Mouse (Mus musculus) spleen, embryonic (tissue): ENCODE results near the gene Arfip2.

Experiments used
- CTCF ChIA-PET: fragments of 350-600 bp; sonication (Branson Sonifier 250); formaldehyde crosslinking; loops from one replicate; lab custom pipeline; 2022; lab: Charles Lee

Arfip2 gene

DNA sequence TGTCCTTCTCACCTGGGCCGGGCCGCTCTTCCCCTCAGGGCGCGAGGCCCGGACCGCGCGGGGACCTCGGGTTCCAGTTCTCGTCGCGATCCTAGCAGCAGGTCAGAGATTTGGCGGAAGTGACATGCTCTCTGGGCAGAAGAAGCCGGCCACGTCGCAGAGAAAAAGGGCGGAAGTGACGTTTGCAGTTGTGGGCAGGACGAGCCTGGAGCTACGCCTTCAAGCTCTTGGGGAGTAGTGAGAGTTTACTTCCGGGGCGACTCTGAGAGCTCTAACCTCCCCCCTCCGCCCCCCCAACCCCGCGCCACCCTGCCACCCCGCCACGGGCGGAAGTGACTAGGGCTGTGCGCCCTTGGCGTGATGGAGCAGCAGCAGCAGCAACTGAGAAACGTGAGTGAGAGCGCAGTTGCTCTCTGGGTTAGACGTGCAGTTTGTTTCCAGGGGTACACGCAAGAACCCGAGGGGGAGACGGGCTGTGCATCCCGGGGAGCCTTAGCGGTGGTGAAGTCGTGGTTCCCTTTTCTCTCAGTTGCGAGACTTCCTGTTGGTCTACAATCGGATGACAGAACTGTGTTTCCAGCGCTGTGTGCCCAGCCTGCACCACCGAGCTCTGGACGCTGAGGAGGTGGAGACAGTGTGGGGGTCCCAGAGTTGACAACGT is at the start of gene Arfip2, which contains the start of gene Gm45799:
Gene Arfip2 (minus strand): TSS at position 184 of the 661 bp plus-strand sequence.
Gene Gm45799 (plus strand): TSS at position 320 of the 661 bp plus-strand sequence.
- CTCF ChIA-PET, result no interaction called here

DNA sequence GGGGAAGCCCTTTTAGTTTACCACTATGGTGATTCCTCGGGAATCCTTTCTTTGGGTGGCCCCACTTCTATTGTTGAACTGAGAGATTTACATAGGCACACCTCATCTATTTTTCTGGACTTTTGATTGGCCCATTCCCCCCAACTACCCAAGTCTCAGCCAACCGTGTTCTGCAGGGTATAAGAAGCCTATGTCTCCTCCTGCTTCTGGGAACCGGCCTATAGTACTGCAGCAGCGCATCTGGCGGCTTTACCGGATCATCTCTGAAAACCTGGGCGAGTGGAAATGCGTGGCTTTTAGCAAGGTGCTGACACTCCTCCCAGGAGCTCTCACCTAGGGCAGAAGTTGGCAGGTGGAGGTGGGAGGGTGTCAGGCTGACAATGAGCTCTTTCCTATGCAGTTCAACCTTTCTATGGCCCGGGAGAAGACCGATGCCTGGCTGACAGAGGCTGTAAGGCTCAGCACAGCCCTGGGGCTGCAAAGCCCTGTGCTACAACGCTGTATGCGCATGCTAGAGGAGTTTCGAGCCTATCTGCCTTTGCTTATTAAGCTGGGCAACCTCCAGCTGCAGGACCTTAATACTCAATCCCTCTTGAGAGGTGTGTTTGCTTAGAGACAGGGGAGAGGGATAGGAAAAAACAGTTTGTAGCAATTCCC is 45.5 kb upstream of the Arfip2 start:
- CTCF ChIA-PET, result no interaction called here

DNA sequence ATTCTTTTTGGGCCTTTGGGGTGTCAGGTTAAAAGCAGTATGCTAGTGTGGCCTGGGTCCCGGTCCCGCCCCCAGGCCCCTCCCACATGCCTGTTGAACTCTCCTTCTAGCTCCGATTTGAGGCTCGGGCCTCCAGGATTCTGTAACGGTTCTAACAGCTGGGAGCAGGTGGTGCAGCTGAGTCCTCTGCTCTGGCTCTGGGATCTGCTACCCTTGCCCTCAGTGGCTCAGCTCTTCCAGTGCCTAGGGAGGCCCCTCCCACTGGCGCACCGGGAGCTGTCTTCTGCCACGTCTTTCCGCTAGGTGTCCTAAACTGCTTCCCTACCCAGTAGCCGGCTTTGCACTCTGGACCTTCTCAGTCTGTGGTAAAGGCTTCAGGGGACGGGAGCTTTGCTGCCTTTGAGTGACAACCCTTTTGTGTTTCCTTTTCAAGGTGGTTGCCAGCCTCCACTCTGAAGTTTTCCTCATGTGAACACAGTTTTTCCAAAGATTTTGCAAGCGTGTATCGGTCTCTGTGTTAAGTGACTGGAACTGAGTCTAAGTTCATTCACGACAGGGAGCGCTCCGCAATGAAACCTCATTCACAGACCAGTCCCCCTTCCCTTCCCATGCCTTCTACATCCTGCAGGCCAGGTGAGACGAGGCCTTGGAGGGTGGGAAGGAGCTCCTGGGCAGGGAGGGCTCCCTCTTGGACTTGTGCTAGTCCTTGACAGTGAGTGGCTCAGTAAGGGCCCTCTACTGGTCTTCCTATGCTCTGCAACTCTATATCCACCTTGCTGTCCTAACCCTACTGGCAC is 10.6 kb upstream of the Arfip2 start, which contains the start of gene Dnhd1:
Gene Dnhd1 (plus strand): TSS at position 189 of the 797 bp plus-strand sequence.
- CTCF ChIA-PET, result interaction anchor here (0.6 to 1.4 kb wide), 4 partner anchors 10 to 160 kb away, joined by 3 read pairs; partner anchors contain the start of gene Mrpl17

DNA sequence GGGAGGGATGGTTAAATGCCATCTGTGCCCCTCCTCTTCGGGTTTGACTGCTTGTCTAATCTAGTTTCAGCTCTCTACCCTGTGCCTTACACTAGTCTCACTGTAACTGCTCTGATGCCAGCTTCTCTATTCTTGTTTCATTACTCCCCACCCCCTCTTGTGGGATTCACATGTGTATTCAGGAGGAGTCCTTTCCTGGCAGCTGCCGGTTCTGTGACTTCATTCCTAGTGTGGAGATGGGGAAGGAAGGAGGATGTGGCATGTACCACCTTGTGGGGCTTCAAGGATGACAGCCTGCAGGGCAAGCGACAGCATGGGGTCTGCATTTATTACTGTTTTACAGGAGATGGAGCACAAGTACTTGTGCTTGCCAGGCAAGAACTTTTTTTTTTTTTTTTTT is 1.7 kb upstream of the Arfip2 start:
- CTCF ChIA-PET, result interaction anchor here (0.7 to 1.2 kb wide), 3 partner anchors 8 to 143 kb away, joined by 3 to 12 read pairs (median 4); no protein-coding TSS in a partner anchor

DNA sequence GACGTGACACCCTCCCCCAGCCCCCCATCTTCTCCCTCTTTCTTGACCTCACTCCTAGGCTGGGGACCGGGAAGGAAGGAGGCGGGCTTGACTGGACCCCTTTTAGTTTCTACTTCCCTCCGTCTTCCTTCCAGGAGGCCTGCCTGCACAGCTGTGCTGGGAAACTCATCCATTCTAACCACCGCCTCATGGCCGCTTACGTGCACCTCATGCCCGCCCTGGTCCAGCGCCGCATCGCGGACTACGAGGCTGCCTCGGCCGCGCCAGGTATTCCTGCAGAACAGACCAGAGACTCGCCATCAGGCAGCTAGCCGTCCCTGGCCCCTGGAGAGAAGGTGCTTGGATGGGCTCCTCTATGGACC is 659 bp upstream of the Arfip2 start:
- CTCF ChIA-PET, result interaction anchor here (0.7 kb wide), 1 partner anchor 10 kb away, joined by 3 read pairs; the partner anchor contains the start of gene Dnhd1

DNA sequence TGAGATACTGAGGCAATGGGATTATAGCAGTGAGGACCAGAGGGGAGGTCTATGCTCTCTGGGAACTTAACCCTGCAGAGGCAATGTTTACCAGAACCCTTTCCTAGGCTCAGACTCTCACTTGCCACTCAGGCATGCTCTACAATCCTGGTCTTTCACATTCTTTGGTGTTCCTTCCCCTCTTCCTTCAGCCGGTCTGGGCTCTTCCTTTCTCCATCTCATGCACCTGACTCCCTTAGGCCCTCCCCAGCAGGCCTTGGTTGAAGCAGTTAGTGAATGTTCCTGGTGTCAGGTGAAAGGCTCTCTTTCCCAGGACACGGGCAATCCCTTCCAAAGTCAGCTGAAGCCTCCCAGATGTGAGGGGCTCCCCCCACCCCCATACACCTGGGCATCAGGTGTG is 460 bp downstream of the Arfip2 start, which contains the start of gene Timm10b:
Gene Timm10b (plus strand): TSS at position 301 of the 400 bp plus-strand sequence.
- CTCF ChIA-PET, result no interaction called here

DNA sequence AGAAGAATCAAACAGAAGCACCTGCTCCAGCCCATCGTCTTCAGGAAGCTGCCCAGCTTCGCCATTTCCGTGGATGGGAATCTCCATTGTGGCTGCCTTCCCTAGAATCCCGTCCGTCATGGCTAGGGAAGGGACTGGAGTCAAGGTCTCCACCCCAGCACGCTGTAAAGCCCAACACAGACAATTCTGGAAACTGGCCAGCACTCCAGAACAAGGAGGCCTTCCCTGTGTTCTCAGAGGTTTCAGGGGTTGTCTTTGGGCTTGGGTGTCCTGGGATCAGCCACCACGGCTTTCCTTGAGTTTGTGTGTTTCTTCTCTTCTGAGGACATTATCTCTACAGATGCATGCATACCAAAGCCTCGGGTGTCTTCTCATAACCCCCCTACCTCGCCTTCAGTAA is 912 bp downstream of the Arfip2 start:
- CTCF ChIA-PET, result no interaction called here

DNA sequence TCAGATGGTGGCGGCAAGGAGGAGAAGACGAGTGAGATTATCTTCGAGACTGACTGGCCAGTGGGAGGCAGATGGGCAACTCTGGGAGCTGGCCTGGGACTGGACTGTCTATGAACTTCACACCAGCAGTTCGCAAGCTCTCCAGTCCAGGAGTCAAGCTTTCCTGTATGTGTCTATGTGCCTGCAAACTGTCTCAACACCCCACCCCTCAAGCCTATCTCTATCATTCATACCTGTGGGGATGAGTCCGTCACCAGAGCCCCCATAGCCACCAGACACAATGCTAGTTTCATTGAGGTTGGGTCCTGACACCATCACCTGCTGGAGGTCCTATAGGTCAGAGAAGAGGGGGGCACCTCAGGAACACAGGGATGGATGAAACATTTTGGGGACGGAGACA is 1.4 kb downstream of the Arfip2 start:
- CTCF ChIA-PET, result no interaction called here

DNA sequence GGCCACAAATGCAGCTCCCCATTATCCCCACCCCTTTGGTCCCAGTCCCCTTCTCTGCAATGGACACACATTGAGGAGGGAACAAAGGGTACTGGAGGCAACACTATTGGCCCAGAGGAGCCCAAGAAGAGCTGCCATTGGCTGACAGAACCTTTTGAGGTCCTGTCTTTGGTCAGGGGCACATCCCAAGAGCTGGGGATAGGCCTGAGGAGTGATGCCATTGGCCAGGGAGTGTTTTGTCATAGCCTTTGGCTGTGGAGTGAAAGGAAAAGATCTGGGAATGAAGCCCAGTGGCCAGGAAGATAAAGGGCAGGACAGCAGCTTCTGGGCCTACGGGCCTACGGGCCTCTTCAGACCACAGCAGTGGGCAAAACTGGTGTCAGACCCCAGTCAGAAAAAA is 4.5 kb downstream of the Arfip2 start:
- CTCF ChIA-PET, result interaction anchor here (1.1 kb wide), 1 partner anchor 15 kb away, joined by 3 read pairs; the partner anchor contains the start of gene Dnhd1

DNA sequence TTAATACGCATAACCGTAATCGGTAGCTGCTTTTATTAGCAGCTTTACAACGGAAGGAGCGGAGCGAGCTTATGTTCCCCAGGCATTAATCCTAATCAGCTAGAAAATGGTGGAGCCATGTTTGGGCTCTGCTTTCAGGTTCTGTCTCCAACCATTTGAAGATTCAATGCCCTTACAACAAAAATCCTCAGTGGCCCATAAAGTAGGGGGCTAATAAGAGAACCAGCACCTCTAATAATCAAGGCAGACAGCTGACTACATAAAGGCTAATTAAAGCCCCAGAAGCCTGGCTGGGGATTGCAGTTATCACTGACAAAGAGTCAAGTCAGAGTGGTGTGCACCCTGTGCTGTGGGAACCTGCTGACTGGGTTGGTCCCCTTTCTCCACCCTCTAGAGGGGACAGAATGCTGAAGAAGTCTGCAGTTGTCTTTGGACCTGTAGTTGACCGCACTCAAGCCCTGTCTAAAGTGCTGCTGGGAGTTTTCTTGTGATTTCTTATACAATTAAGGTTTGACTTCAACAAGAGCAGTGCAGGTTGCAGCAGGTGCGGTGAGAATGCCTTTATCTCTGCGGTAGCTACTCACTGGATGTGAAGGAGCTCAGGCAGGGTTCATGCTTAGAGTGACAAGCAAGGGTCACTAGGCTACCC is 5.8 kb downstream of the Arfip2 start:
- CTCF ChIA-PET, result interaction anchor here (0.5 kb wide), 1 partner anchor 8 kb away, joined by 3 read pairs; no protein-coding TSS in a partner anchor

DNA sequence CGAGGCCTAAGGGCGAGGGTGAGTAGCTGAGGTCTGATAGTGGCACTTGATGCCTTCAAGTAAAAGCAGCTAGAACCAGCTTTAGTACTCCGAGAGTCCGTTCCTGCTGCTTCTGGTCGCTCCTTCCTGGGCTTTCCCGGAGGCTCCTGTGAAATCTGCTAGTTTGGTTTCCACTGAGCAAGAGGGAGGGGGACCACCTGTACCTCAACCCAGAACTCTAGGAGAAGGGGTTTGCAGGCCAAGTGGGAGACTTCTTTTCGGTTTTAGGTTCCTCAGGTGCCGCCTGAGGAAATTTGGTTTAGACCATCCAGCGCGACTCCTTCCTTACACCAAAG is 6.4 kb downstream of the Arfip2 start:
- CTCF ChIA-PET, result no interaction called here

DNA sequence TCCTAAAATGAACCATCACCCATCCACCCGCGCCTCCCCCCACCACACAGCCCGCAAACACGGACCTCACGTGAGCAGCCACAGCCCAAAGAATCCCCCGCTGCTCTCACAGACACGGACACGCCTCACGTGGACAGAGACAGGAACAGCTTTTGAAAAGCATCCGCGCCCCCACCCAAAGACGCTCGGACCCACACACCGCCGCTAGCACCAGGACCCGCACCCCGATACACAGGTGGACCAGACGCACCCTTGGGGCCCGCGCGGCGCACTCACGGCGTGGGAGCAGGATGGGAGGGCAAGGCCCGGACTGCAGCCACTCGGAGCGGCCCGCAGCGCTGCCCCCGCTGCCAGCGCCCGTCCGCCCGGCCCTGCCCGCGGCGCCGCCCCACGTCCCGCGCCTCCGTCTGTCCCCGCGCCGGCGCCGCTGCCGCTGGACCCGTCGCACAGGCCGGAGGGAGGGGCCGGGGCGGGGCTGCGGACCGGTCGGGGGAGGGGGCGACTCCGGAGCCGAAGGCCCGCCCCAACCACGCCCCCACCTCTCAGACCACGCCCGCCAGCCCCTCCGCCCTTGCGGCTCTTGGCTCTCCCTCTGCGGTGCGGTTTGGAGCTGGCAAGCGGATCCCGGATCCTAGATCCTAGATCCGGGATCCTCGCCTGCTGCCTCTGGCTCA is 7.0 kb downstream of the Arfip2 start, which contains the start of gene Trim3:
Gene Trim3 (minus strand): TSS at position 445 of the 674 bp plus-strand sequence.
- CTCF ChIA-PET, result no interaction called here

DNA sequence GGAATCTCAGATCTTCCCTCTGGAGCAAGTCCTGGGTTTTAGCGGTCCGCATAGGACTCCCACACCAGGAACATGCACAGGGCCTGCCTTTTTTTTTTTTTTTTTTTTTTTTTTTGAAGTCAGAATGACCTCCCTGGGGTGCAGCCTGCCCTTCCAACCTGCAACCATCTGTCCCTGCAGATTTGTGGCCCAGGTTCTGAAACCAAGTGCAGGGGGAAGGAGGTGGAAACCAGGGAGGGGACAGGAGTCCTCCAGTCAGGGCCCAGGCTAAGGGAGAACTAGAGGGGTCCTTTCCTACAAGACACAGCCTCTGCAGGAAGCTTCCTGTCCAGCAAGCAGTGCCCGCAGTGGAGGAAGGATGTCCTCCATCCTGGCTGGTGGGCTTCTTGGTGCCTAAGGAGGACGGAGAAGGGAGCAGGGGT is 7.7 kb downstream of the Arfip2 start:
- CTCF ChIA-PET, result no interaction called here

DNA sequence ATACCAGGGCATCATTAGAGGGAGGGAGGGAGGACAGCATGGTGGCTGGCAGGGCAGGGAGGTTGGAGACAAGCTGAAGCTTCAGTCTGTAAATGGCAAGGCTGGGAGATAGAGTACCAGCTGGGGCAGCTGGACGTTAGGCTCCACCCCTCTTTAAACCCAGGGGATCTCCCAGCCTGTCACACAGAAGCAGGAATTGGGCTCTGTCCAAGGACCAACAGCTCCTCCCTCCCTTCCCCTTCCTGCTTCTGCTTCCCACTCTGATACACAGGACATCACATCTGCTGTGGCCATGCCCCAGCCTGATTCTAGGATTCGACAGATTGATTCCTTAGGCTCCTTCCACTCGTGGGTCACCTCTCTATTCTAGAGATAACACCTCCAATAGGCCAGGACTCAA is 11.6 kb downstream of the Arfip2 start:
- CTCF ChIA-PET, result no interaction called here

DNA sequence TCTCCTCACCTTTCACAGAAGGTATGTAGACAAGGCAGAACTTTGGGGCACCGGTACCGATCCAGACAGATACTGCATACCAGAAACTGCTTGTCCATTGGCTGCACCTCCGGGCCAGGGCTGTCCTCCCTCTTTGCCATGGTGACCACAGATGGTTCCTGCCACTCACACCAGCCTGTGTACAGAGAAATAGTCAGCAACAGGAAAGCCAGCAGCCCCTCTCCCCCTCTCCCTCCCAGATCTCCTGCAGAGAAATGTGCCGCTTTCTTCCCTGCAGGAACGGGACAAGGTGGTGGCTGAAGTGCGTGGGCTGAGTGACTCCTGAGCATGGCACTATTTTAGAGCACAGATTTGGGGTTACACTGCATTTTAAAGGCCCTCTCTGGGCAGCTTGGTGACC is 14.8 kb downstream of the Arfip2 start:
- CTCF ChIA-PET, result no interaction called here

DNA sequence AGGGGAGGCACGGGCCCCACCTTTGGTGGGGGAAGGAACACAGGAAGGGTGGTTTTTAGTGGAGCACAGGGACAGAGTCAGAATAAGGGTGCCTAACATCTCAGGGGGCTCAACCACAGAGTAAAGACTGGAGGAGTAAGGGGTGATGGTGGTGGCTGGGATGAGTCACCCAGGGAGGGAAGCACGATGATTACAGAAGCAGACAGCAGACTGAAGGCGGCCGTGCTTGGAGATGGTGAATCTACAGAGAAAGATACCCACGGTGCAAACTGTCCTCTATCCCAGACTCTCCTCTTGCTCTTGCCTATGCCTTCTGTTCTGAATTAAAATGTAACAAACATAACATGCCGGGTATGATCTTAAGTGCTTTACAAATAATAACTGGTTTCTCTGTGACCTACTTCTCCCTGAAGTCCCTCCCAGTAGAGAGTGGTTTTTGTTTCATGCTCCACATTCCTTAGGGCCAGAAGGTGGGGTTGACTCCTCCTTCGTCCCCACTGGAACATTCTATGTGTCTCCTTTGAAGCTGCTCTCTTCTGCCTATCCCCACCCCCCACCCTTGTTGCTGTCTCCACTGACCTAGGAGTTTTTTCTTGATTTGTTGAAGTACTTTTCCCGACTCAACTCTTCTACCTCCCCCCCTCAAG is 18.4 kb downstream of the Arfip2 start:
- CTCF ChIA-PET, result no interaction called here

DNA sequence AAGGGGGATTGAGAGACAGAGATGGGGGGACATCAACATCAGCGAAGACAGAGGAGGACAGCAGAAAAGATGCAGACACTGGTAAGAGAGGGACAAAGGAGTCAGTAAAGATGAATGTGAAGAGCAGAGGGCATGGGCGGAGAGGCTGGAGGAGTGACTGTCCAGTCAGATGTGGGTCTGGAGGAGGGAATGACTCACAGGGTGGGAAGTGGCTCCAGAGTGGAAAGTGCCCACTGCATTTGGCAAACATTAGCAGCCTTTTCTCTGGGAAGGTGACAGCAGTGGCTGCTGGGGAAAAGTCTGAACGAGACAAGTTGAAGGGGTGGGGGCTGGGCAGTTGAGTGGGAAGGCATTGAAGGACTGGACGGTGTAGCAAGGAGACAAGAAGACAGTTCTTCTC is 19.2 kb downstream of the Arfip2 start:
- CTCF ChIA-PET, result no interaction called here

DNA sequence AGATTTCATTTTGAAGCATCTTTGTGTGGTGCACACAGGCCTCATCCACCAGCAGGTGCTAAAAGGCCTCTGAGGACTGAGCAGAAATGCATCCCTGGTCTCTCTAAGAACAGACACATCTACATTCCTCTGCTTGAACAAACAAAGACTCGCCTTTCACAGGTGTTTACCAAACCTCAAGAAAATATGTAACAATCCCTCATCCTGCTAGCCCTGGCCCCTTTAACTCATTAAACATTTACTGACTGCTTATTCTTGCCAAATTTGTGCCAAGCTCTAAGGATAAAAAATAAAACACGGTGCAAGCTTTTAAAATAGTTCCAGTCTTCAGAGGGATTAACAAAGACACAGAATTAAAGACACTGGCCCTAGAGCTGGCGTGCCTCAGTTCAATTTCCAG is 20.5 kb downstream of the Arfip2 start:
- CTCF ChIA-PET, result interaction anchor here (0.7 kb wide), 1 partner anchor 31 kb away, joined by 3 read pairs; the partner anchor contains the start of gene Dnhd1

DNA sequence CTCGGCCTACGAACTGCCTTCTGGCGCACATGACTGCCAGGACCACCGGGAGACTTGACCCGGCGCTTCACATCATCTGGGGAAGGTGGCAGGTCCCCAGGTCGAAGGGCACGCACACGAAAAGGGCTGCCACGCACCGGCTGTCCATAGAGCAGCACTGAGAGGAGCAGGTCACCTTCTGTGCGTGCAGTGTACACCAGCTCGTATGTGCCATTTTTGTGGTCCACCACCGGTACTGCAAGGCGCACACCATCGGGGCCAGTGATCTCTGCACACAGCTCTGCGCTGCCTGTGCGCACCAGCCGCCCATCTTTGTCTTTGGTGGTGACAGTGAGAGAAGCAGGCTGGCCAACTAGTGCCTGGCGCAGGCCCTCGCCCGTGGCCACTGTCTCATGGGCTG is 22.4 kb downstream of the Arfip2 start:
- CTCF ChIA-PET, result no interaction called here

DNA sequence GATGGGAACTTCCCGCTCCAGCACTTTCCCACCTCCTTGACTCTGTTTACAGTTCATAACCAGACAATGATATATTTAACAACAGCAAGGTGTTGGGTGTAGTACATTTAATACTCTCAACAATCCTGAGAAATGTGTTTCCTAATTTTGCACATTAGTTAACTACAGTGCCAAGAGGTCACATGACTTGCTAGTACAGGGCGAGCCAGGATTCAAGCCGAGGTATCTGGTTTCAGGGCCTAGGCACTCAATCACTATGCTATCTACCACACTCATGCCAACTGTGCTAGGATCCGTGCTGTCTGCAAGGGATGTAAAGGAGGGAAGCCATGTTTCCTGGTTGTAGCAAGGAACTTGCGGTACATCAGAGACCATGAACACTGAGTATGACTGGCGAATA is 23.7 kb downstream of the Arfip2 start:
- CTCF ChIA-PET, result no interaction called here
